Mouse (Mus musculus): Measurements from ENCODE around the gene Mast4. TPM values are rescaled to one million over a fixed set of nuclear protein-coding genes. Genes with fewer than 3 reads are reported as not detected.
A peak's percentile ranks its signal among the peaks of the same experiment; 100 is the strongest.

Mast4 gene
- polyA plus RNA-seq, 1 experiment from 2014 or later = 41.0 TPM

GRCm38 (mm10) chr13:102850594-102850993 lies 483.7 kb downstream of the Mast4 start:
- Histone ChIP-seq H3K9ac (no peak overlapping the region), H3K36me3 (no peaks in the 10 kb centered on the region), H3K9me3 (replicated peaks) (no peaks in the 10 kb centered on the region), H3K4me2 (no peak overlapping the region), H3K27ac (no peak overlapping the region), H3K4me1 (replicated peaks) (peaks cover 8% of the 10 kb centered on the region), H3K27me3 (no peaks in the 10 kb centered on the region), H3K4me3 (no peak overlapping the region)
- 88% methylated on average over 2 of the region's 2 CpGs for WGBS
- no peak for ATAC-seq (replicated peaks; ENCODE audit: insufficient number of reproducible peaks, insufficient read depth, low FRiP score, low read depth)

DNA sequence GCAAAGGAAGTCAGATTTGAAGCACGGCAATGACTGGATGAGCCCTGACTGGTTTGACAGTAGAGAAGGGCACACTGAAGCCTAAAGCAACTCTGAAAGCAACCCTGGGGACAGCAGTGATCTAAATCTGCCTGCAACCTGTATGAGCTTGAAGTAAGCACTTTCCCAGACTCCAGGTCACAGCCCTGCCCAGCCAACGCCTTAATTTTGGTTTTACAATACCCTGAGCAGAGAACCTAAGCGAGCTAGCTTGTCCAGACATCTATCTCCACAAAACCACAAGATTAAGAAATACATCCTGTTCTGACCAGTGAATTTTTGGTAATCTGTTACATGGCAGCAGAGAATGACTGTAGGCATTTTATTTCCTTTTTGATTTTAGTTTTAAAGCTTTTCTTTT lies 485.2 kb downstream of the Mast4 start:
- Histone ChIP-seq H3K36me3 (no peaks in the 10 kb centered on the region), H3K27me3 (no peaks in the 10 kb centered on the region), H3K4me3 (no peak overlapping the region), H3K4me2 (no peak overlapping the region), H3K27ac (no peak overlapping the region), H3K9me3 (replicated peaks) (no peaks in the 10 kb centered on the region), H3K4me1 (replicated peaks) (peaks cover 12% of the 10 kb centered on the region), H3K9ac (no peak overlapping the region)
- no peak for ATAC-seq (replicated peaks; ENCODE audit: insufficient number of reproducible peaks, insufficient read depth, low FRiP score, low read depth)
- 55% methylated on average over 3 of the region's 3 CpGs for WGBS

GRCm38 (mm10) chr13:102846473-102846872 lies 487.8 kb downstream of the Mast4 start:
- no peaks in the 10 kb centered on the region for H3K36me3 ChIP-seq
- no peak for ATAC-seq (replicated peaks; ENCODE audit: insufficient number of reproducible peaks, insufficient read depth, low FRiP score, low read depth)
- no peak overlapping the region for H3K4me3 ChIP-seq
- no peak overlapping the region for H3K27ac ChIP-seq
- no peak overlapping the region for H3K4me2 ChIP-seq
- no peaks in the 10 kb centered on the region for H3K9me3 ChIP-seq (replicated peaks)
- no peak overlapping the region for H3K9ac ChIP-seq
- peaks cover 26% of the 10 kb centered on the region for H3K4me1 ChIP-seq (replicated peaks)
- WGBS = 76% methylated on average over 4 of the region's 4 CpGs
- no peaks in the 10 kb centered on the region for H3K27me3 ChIP-seq

DNA sequence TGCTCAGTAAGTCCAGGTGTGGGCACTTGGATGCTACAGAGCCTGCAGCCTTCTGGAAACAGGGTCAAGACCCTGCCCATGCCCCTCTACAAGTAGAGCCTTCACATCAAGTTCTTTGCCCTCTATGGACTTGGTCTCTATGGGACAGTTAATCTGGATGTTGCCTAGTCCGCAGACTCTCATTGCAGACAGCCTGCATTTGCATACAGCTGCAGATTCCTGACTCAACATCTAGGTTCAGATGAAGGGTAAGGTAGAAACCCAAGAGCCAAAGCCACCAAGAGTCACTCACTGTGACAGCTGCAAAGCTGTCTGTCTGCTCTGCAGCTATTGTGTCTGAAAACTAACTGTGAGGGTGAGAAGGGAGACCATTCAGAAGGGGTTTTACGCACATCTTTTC lies 491.6 kb downstream of the Mast4 start:
- peaks cover 32% of the 10 kb centered on the region for H3K4me1 ChIP-seq (replicated peaks)
- H3K27me3 ChIP-seq = no peaks in the 10 kb centered on the region
- 71% methylated on average over 2 of the region's 2 CpGs for WGBS
- H3K4me2 ChIP-seq = peak overlapping the region; percentile 11; the same call in 1 of the 2 replicates
- H3K9ac ChIP-seq = no peak overlapping the region
- peak overlapping the region; percentile 45; the same call in 1 of the 2 replicates for H3K27ac ChIP-seq
- H3K9me3 ChIP-seq (replicated peaks) = no peaks in the 10 kb centered on the region
- no peaks in the 10 kb centered on the region for H3K36me3 ChIP-seq
- no peak overlapping the region for H3K4me3 ChIP-seq
- ATAC-seq (replicated peaks; ENCODE audit: insufficient number of reproducible peaks, insufficient read depth, low FRiP score, low read depth) = no peak

- 31% methylated on average over 8 of the region's 8 CpGs for WGBS
- Histone ChIP-seq H3K27me3 (no peaks in the 10 kb centered on the region), H3K4me1 (replicated peaks) (peaks cover 32% of the 10 kb centered on the region), H3K36me3 (no peaks in the 10 kb centered on the region), H3K4me2 (peak overlapping the region; percentile 11; the same call in 1 of the 2 replicates), H3K9ac (no peak overlapping the region), H3K27ac (peak overlapping the region; percentile 45; the same call in 1 of the 2 replicates), H3K9me3 (replicated peaks) (no peaks in the 10 kb centered on the region), H3K4me3 (no peak overlapping the region)
- peak; percentile 62; the same call in 1 of the 2 replicates for ATAC-seq (replicated peaks; ENCODE audit: insufficient number of reproducible peaks, insufficient read depth, low FRiP score, low read depth)
Measured at GRCm38 (mm10) chr13:102842237-102842636, 492.1 kb downstream of the Mast4 start.

DNA sequence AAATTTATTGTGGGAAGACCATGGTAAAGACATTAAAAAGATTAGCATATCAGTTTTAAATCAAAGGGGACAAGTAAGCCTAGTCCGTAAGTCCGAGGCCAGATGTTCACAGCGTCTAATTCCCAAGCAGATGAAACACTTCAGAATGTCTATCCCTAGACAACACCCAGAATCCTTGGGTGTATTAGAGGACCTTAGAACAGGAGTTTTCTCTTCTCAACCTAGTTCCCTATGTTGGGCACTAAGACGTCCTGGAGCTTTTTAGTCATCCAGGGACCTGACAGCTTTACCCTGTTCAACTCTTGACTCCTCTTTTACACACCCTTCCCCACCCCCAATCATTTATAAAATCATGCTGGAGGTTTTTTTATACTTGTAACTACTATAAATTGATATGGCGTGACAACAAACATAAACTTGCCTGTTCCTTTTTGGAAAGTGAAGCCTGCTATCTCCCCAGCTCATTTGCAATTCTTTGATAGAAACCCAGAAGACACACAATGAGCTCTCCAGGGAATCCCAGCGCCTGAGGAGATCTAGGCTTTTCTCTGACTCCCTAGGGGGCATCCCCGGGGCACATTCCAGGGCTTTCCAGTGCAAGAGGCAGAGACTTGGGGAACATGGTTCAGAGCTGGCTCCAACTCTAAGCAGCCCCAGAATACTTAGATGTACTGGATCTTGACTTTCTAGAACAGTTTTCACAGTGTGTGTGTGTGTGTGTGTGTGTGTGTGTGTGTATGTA lies 494.4 kb downstream of the Mast4 start:
- H3K27me3 ChIP-seq = no peaks in the 10 kb centered on the region
- ATAC-seq (replicated peaks; ENCODE audit: insufficient number of reproducible peaks, insufficient read depth, low FRiP score, low read depth) = no peak
- peaks cover 23% of the 10 kb centered on the region for H3K4me1 ChIP-seq (replicated peaks)
- H3K4me3 ChIP-seq = no peak overlapping the region
- H3K36me3 ChIP-seq = no peaks in the 10 kb centered on the region
- H3K9me3 ChIP-seq (replicated peaks) = no peaks in the 10 kb centered on the region
- no peak overlapping the region for H3K27ac ChIP-seq
- WGBS = 57% methylated on average over 7 of the region's 7 CpGs
- H3K9ac ChIP-seq = no peak overlapping the region
- no peak overlapping the region for H3K4me2 ChIP-seq

- 74% methylated on average over 4 of the region's 4 CpGs for WGBS
- ATAC-seq (replicated peaks; ENCODE audit: insufficient number of reproducible peaks, insufficient read depth, low FRiP score, low read depth) = no peak
Measured at GRCm38 (mm10) chr13:102837427-102837826, 496.9 kb downstream of the Mast4 start.

DNA sequence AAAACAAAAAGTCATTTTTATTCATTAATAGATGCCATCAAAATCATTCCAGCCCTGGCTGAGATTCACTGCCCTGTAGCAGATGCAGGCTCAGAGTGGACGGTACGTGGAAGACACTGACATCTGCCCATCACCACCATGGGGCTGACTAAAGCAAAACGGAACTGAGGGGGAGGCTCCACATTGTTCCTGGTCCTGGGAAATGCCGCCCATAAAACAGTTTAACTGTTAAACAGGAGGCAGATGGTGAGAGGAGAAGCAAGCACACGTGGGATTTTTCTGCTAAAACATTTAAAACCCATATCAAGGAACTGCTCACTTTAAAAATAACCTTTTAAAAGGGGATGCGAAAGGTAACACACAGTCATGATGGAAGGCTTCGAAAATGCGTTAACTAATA lies 499.0 kb downstream of the Mast4 start:
- no peak overlapping the region for H3K4me2 ChIP-seq
- no peak overlapping the region for H3K4me3 ChIP-seq
- WGBS = 73% methylated on average over 8 of the region's 8 CpGs
- H3K27me3 ChIP-seq = no peaks in the 10 kb centered on the region
- H3K9me3 ChIP-seq (replicated peaks) = no peaks in the 10 kb centered on the region
- H3K9ac ChIP-seq = no peak overlapping the region
- no peak for ATAC-seq (replicated peaks; ENCODE audit: insufficient number of reproducible peaks, insufficient read depth, low FRiP score, low read depth)
- no peaks in the 10 kb centered on the region for H3K36me3 ChIP-seq
- H3K4me1 ChIP-seq (replicated peaks) = peaks cover 3% of the 10 kb centered on the region; the same call in 1 of the 2 replicates
- H3K27ac ChIP-seq = no peak overlapping the region

More at GRCm38 (mm10) chr13:102837427-102837826, 496.9 kb downstream of the Mast4 start:
- Histone ChIP-seq H3K9ac (no peak overlapping the region), H3K4me3 (no peak overlapping the region), H3K4me2 (no peak overlapping the region), H3K9me3 (replicated peaks) (no peaks in the 10 kb centered on the region), H3K27me3 (no peaks in the 10 kb centered on the region), H3K27ac (no peak overlapping the region), H3K4me1 (replicated peaks) (peaks cover 13% of the 10 kb centered on the region), H3K36me3 (no peaks in the 10 kb centered on the region)

- Histone ChIP-seq H3K27ac (no peak overlapping the region), H3K27me3 (no peaks in the 10 kb centered on the region), H3K4me3 (no peak overlapping the region), H3K9me3 (replicated peaks) (no peaks in the 10 kb centered on the region), H3K4me1 (replicated peaks) (peaks cover 5% of the 10 kb centered on the region), H3K36me3 (no peaks in the 10 kb centered on the region), H3K9ac (no peak overlapping the region), H3K4me2 (no peak overlapping the region)
- 62% methylated on average over 4 of the region's 4 CpGs for WGBS
- ATAC-seq (replicated peaks; ENCODE audit: insufficient number of reproducible peaks, insufficient read depth, low FRiP score, low read depth) = no peak
Measured at GRCm38 (mm10) chr13:102818287-102818686, 516.0 kb downstream of the Mast4 start.

DNA sequence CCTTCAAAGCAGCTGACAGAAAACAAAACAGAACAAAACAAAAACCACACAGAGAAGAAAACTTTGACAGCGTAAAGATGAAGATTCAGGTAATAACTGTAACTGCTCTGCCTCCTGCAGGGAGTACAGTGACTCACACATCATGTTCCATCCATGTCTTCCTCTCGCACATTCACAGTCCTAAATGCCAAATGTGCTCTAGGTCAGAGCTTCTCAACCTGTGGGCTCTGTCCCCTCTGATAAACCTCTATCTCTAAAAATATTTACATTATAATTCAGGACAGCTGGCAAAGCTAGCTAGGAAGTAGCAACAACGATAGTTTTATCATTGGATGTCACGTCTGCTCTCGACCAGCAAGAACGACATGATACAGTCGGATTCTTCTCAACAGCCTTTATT lies 517.6 kb downstream of the Mast4 start:
- Histone ChIP-seq H3K27ac (no peak overlapping the region), H3K27me3 (no peaks in the 10 kb centered on the region), H3K4me2 (no peak overlapping the region), H3K4me3 (no peak overlapping the region), H3K9me3 (replicated peaks) (no peaks in the 10 kb centered on the region), H3K9ac (no peak overlapping the region), H3K36me3 (no peaks in the 10 kb centered on the region), H3K4me1 (replicated peaks) (peaks cover 7% of the 10 kb centered on the region)
- 66% methylated on average over 7 of the region's 7 CpGs for WGBS
- ATAC-seq (replicated peaks; ENCODE audit: insufficient number of reproducible peaks, insufficient read depth, low FRiP score, low read depth) = no peak

- ATAC-seq (replicated peaks; ENCODE audit: insufficient number of reproducible peaks, insufficient read depth, low FRiP score, low read depth) = no peak
- no peak overlapping the region for H3K27ac ChIP-seq
- no peak overlapping the region for H3K4me2 ChIP-seq
- no peaks in the 10 kb centered on the region for H3K9me3 ChIP-seq (replicated peaks)
- WGBS = 69% methylated on average over 6 of the region's 6 CpGs
- H3K4me1 ChIP-seq (replicated peaks) = peaks cover 19% of the 10 kb centered on the region
- H3K4me3 ChIP-seq = no peak overlapping the region
- H3K27me3 ChIP-seq = no peaks in the 10 kb centered on the region
- H3K36me3 ChIP-seq = no peaks in the 10 kb centered on the region
- no peak overlapping the region for H3K9ac ChIP-seq
Measured at GRCm38 (mm10) chr13:102815158-102815557, 519.1 kb downstream of the Mast4 start.
